Mouse (Mus musculus) cerebellum, postnatal 10 days (tissue): ENCODE data around the gene Dusp16.
A peak's percentile ranks its signal among the peaks of the same experiment; 100 is the strongest.

Experiments used
- DNase-seq, 2 experiments: peaks; one replicate each; pipeline ENCODE4 v3.0.0; 2021; ENCODE audit warnings: mixed read lengths in 2 of 2

Dusp16 gene

GRCm38 (mm10) chr6:134791251-134792118 is 940 bp downstream of the Dusp16 start:
- DNase-seq, result peak; percentile 73 to 74

GRCm38 (mm10) chr6:134789100-134789499 is 3.3 kb downstream of the Dusp16 start:
- no peak for DNase-seq

- DNase-seq, result no peak
Observed at GRCm38 (mm10) chr6:134786426-134786825, 6.0 kb downstream of the Dusp16 start.

DNA sequence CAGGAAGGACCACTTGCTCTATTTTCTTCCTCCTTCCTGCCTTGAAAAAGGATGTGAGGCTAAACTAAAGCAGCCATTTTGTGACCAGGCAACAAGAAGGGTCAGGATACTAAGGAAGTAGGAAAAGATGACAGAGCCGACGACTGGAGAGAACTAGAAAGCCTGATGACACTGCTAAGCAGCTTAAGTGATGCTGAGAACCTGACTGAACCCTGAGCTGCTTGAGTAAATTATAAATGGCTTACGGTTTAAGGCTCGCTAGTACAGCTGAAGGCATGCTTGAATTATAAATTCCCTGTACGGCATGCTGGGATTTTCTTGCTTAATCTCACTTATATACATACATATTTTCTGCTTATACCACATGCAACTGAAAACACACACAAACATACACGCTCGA is 9.5 kb downstream of the Dusp16 start:
- DNase-seq, result no peak

DNA sequence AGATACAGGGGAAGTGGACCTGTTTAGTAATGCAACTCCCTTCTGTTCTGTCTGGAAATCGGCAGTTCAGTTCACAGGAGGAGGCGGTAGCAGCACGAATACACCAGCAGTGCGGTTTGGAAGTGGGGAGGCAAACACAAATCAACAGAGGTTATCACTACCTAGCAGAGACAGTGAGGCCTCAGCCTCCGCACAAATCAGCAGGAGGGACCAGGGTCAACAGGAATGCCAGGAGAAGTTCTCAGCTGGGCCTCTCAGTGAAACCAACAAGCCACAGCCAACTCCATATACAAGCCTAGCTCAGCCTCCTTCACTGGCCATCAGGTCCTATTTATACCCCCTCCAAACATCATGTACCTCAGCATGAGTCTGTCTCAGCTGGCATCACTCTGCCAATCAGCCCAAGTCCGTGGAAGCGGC is 10.9 kb downstream of the Dusp16 start:
- DNase-seq, result peak in 1 of 2 experiments; percentile 22

- DNase-seq, result no peak
Observed at GRCm38 (mm10) chr6:134780024-134780423, 12.4 kb downstream of the Dusp16 start.

GRCm38 (mm10) chr6:134773961-134774360 is 18.5 kb downstream of the Dusp16 start:
- DNase-seq, result peak; percentile 86

DNA sequence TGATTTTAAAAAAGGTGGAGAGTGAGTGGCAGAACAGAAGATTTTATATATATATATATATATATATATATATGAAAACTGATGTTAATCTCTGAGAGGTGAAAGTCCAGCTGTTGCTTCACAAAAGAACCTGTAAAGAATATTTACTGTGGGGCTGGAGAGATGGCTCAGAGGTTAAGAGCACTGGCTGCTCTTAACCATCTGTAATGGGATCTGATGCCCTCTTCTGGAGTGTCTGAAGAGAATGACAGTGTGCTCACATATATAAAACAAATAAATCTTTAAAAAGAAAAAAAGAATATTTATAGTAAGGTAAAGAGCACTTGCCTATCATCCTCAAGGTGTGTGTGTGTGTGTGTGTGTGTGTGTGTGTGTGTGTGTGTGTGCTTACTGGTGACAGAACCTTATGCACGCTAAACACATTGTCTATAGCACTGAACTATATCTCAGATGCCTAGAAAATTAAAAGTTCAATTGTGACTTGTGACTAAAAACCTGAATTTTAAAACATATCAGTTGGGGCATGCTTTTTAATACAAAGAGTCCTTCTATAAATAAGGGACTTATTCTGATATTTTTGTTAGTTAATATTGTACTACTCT is 19.0 kb downstream of the Dusp16 start:
- no peak for DNase-seq

GRCm38 (mm10) chr6:134770339-134770738 is 22.1 kb downstream of the Dusp16 start:
- DNase-seq, result no peak

GRCm38 (mm10) chr6:134764441-134765061 is 27.9 kb downstream of the Dusp16 start:
- no peak for DNase-seq

- no peak for DNase-seq
Observed at GRCm38 (mm10) chr6:134763436-134763835, 29.0 kb downstream of the Dusp16 start.

DNA sequence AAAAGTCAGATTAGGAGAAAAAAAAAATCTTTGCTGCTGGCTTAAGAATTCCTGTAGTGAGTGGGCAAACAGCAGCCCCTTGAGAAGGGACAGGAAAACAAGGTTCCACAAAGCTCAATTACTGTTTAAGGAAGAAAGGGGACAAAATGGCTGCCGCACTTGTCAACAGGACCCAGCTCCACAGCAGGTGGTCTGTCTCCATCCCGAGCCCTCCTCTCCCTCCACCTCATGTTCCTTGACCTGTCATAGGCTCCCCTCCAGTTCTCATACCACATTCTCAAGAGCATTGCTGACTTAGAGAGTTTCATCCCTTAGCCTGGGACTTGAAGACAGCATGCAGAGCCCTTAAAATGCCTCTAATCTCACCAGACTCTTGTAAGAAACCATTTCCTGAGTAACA is 30.6 kb downstream of the Dusp16 start:
- peak; percentile 12 to 19 for DNase-seq

DNA sequence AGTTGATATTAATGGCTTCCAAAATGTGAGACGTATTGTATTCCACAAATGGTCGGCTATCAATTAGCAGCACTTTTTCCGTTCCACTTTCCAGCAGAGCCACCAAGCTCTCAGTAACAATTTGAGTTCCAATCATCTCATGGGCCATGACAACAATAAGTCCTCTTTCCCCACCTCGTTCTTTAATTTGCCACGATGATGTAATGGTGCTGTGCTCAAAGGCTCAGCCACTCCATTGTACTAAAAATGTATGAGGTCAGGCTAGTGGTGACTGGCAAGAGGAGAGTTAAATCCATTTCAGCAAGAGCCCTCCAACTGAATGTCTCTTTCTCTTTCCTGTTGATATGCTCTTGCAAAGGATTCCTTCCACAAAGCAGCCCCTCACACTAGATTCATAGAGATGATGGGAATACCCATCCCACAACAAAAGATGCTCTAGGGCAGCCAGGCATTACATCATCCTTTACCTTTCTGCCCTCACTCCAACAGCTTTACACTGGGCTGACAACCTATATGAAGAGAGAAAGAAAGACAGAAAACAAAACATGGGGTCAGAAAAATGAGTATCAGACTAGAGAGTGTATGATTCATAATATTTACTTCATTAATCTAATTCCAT is 31.4 kb downstream of the Dusp16 start:
- no peak for DNase-seq

GRCm38 (mm10) chr6:134756058-134756457 is 36.4 kb downstream of the Dusp16 start:
- DNase-seq, result no peak

DNA sequence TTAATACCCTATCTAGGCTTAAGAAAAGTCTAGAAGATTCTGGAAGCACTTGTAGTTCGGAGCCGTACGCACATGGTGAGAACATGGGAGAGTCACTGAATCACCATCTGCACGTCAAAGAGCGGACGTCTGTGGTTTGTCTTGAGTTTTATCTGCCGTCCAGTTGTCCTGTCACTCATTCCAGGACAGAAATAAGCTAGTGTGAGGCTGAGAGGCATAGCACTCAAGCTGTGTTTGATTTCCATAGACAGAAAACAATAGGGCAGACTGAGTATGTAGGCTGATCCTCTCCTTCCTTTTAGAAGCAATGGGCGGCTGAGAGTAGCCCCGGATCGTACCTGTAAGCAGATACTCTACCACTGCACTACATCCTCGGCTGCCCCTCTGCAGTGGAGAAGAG is 38.6 kb downstream of the Dusp16 start:
- no peak for DNase-seq

DNA sequence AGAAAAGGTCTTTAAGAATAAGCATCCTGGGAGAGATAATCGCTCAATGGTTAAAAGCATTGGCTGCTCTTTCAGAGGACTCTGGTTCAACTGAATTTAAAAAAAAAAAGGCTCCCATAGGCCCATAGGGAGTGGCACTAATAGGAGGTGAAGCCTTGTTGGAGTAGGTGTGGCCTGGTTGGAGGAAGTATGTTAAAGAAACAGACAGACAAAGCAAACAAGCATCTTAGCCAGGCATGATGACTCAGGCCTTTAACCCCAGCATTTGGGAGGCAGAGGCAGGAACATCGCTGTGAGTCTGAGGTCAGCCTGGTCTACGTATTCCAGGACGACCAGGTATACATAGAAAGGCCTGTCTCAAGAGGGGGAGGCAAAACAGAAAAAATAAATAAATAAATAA is 39.0 kb downstream of the Dusp16 start:
- DNase-seq, result no peak

DNA sequence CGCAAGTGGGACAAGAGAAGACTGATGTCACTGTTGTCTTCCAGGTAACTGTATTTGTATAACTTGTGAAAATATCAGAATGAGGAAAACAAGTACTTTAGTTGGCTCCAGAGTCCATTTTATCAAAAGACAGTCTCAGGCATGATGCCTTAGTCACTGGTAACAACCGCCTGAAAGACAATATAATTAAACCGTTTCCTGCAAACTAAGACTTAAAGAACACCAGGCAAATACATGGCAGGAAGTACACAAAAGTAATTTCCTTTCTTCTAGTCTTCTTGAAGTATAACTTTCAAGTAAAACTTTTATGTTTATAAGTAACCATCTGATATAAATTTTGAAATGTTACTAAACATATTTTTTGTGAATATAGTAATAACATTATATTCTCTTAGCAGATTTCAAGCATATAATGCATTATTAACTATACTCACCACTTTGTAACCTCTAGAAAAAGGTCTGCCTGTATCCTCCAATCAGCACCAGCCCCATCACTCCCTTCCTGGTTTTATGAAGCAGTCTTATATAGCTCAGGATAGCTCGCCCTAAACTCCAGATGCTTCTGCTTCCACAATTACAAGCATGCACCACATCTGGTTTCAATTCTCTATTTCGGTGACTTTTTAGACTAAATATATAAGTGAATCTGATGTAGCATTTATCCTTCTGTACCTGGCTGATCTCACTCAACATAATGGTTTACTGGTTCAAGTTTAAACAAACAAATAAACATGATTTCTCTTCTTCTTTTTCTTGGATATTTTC is 40.4 kb downstream of the Dusp16 start:
- DNase-seq, result no peak

- DNase-seq, result no peak
Observed at GRCm38 (mm10) chr6:134751087-134751486, 41.3 kb downstream of the Dusp16 start.

GRCm38 (mm10) chr6:134748126-134748525 is 44.3 kb downstream of the Dusp16 start:
- no peak for DNase-seq

DNA sequence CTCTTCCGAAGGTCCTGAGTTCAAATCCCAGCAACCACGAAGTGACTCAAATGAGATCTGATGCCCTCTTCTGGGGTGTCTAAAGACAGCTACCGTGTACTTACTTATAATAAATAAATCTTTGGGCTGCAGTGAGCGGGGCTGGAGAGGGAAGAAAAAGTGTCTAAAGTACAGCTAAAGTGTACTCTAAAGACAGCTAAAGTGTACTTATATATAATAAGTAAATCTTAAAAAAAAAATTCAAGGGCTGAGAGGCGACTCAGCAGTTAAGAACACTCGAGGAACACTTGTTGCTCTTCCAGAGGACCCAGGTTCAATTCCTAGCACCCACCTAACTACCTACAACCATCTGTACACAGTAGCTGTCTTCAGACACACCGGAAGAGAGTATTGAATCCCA is 46.5 kb downstream of the Dusp16 start:
- DNase-seq, result no peak

DNA sequence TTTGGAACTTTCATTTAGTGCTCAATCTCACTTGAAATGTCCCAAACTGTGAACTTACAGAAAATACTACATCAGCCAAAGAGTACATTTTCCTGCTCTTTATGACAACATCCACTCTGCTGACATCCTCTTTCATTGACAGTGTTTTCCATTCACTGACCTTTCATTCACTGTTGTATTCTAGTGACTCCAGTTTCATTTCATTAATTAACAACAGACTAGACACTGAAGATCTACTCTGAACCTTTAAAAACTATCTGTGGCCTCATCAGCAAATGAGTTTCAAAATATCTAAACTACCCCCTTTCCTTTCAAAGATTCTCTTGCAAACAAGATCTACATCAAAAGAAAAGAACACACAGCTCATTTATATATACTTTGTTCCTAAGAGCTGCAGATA is 48.9 kb downstream of the Dusp16 start:
- no peak for DNase-seq

- peak; percentile 40 to 48 for DNase-seq
Observed at GRCm38 (mm10) chr6:134736853-134737252, 55.6 kb downstream of the Dusp16 start.

DNA sequence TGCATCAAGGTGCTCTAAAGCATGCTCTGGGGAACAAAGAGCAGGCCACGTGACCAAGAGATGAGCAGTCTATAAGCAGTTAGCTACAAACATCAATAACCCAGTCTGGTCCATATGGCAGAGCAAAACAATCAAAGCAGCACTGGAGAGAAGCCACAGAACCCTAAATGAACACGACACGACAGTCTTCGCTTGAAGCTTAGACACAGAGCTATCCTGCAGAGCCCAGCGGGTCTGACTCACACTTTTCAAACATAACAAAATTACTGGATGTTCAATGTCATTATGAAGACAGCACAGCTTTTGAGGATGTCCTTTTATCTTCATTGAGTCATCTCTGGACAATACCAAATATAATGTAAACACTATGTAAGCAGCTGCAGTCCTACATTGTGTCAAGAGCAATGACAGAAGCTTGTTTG is 58.6 kb downstream of the Dusp16 start:
- DNase-seq, result no peak
